Mouse (Mus musculus) testis, adult 2 months (tissue): ENCODE results near the gene Npc1l1.

ENCODE experiments used
- CTCF ChIP-seq: fragments of 200-500 bp; IDR thresholded peaks from 2 replicates; pipeline ENCODE4 v1.5.1; 2012; ENCODE audit warnings: low read depth, mild to moderate bottlenecking, inconsistent platforms, low read length, moderate library complexity; ENCODE audit not compliant: control insufficient read depth, insufficient read depth, insufficient replicate concordance
- POLR2A ChIP-seq: fragments of 200-500 bp; IDR thresholded peaks from 2 replicates; pipeline ENCODE4 v1.6.1; 2012; ENCODE audit warnings: low read depth, mild to moderate bottlenecking, inconsistent platforms, low read length, moderate library complexity; ENCODE audit not compliant: control insufficient read depth

- no peak for TF ChIP-seq CTCF
- TF ChIP-seq POLR2A: no peak
These were observed 5.3 kb downstream of the Npc1l1 start for GRCm38 (mm10) chr11:6224541-6225229.
